Mouse (Mus musculus) gastrocnemius, postnatal 25 days (tissue): ENCODE results near the gene Tsen54. TPM values are rescaled to one million over a fixed set of nuclear protein-coding genes. Genes with fewer than 3 reads are reported as not detected.

Source experiments
- DNase-seq: peaks from one replicate; pipeline ENCODE4 v3.0.0; 2022
- long read RNA-seq, 2 experiments: library from polyadenylated mRNA; stranded (forward); transcript quantifications; one replicate each; pipeline ENCODE4 v2.0.0; 2021
- total RNA-seq, 2 experiments: library from RNA; stranded (reverse); gene quantifications; 1 replicate in 1 of 2; 2 replicates in 1 of 2; pipeline ENCODE4 v1.2.3; 2021

Gene Tsen54
- 1 to 10 TPM; 3.2 to 7.5 TPM for total RNA-seq
- long read RNA-seq, experiment 1, partial matches to known transcripts = 1 of 6 reads
- long read RNA-seq, experiment 1, other reads (novel, unspliced or antisense) = 1 of 6 reads
- long read RNA-seq, experiment 2, partial matches to known transcripts = 2 of 7 reads
- long read RNA-seq, experiment 2, other reads (novel, unspliced or antisense) = 3 of 7 reads

DNA sequence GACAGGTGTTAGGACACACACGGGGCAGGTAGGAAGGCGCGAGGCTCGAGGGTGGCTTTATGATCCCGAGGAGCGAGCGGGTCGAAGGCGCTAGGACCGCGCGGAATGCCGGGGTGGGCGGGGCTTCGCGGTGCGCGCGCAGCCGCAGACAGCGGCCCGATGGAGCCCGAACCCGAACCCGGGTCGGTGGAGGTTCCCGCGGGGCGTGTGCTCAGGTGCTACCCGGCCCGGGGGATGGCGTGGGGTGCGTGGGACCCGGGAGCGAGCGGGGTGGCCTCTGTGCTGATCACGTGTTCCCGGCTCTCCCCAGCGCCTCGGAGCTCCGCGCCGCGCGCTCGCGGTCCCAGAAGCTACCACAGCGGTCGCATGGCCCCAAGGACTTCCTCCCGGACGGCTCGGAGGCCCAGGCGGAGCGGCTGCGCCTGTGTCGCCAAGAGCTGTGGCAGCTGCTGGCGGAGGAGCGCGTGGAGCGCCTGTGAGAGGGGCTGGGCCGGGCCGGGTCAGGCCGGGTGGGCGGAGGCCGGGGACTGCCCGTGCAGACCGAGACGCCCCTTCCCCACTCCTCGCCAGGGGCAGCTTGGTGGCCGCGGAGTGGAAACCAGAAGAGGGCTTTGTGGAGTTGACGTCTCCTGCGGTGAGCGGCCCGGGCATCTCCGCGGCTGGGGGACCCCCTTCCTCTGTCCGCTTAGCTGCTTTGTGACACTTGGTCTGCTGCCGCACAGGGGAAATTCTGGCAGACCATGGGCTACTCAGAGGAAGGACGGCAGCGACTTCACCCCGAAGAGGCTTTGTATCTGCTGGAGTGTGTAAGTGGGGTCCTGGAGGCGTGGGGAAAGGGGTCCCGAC lies at the start of gene Tsen54:
Tsen54 (plus strand) TSS at position 120 of the 846 bp plus-strand sequence.
- DNase-seq = peak; percentile 83

DNA sequence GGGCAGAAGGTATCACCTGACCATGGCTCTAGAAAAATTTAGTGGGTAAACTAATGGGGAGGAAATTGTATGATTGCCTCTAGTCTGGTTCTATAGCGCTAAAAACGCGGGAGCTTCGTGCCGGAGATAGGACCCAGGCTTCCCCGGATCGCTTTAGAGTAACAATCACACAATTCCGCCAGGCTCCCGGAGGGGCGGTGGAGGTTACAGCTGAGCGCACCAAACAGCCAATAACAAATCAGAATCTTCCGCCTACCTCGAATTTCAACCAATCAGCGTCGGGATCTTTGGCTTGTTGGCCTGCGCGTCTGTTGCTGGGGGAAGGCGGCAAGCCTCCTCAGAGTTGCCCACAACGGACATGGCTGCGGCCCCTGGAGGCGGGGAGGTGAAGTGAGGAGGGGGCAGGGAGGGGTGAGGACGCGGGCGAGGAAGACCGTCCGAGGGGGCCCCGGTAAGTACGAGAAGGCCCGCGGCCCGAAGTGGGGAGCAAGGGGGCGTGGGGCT lies 49.4 kb upstream of the Tsen54 start, which contains the start of gene Tmem94:
Tmem94 (plus strand) TSS at position 331 of the 504 bp plus-strand sequence.
- peak; percentile 95 for DNase-seq

DNA sequence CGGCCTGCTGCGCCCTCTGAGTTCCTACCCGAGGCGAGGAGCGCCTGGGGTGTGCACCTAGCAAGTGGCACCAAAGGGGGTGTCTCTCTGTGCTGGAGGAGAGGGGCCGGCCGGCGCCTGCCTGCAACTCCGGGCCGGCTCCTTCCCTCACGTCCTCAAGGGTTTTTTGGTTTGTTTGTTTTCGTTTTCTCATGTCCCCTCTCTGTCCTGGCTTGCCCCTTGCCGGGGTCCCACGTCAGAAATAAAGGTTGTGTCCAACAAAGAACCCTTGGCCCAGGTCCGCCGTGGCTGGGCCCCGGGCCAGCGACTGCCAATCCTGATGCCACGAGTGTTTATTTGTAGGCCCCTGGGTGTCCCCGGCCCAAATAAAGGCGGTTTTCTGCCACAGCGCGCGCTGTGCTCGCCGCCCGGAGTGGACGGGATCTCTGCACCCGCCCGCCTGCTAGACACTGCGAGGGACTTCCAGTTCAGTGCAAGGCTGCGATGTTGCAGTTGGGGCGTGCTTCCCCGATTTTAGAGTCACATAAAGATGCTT lies 48.9 kb upstream of the Tsen54 start:
- DNase-seq = peak; percentile 55

DNA sequence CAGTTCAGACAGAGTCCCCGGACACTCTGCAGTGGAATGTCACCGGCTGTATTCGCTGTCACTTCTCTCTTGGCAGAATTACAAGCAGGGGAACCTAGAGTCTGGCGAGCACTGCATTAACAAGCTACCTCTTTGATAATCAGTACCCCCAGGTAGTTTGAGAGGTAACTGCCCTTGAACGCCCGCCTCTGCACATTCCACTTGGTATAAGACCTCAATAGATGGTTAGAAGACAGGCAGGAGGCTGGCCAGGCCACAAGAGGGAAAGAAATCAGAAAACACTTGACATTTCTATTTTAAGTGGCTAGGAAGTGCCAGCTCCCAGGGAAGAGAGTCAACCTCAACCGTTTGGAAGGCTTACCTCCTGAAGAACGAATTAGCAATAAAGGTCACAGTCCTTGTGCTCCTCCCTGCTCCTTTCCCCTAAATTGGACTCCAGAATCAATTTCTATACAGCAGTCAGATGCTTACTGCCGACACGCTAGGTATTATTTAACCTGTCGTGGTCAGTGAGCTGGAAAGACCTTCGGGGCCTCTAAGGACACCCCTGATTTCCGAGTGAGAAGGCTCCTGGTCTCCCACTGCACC lies 48.1 kb upstream of the Tsen54 start:
- DNase-seq = no peak

DNA sequence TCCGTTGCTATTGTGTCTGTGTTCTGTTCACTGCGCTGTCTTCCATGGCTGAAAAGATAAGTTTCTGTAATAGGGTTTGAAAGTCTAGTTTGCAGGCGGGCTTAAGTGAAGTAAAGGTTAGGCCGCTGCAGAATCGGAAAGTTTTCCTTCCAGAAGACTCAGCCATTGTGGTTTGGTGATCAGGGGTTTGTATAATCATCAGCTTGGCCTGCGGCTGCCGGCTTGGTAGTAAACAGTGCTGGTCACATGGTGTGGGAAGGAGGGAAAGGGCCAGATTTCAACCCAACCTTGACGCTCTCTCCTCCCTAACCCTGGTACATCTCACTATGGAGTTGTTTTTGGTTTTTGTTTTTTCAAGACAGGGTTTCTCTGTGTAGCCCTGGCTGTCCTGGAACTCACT lies 47.5 kb upstream of the Tsen54 start:
- no peak for DNase-seq

DNA sequence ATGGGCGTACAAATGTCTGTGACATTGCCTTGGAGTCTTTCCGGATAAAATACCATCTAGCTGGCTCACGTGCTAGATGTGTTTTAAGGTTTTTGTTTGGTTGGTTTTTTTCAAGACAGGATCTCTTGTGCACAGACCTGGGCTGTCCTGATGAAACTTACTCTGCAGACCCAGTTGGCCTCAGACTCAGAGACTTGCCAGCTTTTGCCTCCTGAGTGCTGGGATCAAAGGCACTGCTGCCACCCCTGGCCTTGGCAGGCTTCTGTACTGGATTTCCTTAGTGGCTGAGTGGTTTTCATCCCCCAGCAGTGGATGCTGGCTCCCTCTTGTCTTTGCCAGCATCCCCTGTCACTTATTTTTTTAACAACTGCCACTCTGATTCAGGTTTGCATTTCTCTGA lies 45.6 kb upstream of the Tsen54 start:
- DNase-seq = no peak

DNA sequence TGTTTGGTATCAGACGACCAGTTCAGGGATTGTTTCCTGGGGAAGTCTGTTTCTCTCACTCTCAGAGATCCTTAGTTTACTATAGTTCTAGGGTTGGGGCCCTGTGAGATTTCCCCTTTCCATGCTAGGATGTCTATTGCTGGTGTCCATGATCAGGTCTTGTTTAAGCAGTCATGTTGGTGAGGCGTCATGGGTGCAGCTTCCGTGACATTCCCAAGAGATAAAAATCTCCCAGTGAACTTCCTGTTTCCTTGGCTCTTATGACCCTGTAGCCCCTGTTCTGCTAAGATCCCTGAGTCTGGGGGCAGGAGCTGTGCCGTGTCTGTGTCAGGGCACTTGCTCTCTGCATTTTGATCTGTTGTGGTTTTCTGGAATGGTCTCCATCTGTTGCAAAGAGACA lies 39.9 kb upstream of the Tsen54 start:
- DNase-seq = no peak

DNA sequence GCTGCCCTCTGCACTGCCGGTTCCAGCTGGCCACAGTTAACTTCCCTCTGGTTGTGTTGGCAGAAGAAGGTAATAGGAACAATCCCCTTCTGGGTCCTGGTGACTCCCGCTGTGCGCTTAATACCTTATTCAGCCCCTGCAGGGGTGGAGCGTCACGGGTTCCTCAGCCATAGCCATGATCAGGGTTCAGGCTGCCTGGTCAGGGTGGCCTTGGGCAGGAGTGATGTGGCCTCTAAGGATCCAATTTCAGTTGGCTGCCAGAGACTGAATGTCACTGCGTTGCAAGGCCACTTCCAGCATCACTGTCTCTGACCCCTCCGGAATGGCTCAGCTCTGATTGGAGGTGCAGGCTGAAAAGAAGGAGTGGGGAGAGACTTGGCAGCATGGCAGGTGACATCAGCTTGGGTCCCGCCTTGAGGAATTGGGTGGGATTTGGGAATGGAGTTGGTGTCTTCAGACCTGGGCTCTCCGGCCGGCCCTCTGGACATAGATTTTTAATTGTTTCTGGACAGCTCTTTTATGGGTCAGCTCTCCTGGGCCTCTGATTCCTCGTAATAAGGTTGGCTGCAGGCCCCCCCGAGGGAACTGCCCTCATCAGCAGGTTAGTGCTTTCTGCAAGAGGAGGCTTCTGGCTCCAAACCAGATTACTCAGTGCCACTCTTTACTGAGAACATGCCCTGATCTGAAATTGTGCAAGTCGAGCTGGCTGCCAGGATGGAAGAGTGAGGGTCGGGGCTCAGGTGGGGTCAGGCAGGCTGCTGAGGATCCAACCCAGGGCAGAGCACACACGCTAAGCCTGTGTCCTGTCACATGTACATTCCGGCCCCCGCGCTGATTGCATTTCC lies 38.5 kb upstream of the Tsen54 start:
- peak; percentile 80 for DNase-seq

DNA sequence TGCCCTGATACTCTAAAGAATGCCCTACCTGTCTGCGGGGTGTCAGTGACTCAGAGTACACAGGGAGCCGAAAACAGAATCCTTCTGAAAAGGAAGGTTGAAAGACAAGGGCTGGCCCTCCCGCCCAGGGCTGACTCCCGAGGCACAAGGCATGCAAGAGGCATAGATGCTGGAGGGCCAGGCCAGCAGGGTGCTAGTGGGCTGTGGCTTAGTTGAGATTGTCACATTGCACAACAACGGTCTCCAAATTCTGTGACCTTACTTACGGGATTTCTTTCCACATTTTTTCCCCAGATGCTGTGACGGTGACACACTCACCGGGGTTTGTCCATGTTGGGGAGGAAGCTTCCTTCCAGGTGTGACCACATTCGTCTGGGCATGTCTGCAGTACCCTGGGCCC lies 37.6 kb upstream of the Tsen54 start:
- no peak for DNase-seq

DNA sequence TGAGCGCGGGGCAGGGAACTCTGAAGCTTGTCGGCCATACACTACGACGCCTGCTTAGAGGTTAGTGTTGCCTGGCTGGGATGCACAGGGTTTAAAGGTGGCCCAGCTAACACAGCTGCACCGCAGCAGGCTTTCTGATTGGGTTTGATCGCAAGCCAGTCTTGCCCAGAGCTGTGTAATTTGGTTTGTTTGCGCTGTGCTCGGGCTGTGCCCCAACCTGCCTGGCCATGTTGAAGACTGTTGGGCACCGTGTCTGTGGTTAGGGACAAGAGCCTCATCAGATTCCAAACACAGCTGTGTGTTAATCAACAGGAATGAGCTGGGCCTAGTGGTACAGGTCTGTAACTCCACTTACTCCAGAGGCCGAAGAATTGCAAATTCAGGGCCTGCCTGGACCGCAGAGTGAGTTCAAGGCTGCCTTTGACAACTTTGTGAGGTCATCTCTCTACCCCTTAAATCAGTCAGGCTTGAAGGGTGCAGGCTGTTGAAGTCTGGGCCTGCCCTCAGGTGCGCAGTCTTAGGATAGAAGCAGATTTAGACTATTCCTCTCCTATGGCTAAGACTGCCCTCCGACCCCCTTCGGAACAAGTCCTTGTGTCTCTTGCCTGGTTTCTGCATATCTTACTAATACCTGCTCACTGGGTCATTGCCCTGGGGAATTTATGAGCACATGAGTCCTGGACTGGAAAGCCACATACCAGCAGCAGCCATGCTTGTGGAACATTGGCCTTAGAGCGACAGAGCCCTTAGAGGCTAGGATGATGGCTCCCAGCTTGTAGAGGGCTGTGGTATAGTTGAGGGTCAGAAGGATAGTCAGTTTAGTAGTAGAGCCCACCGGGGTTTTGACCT lies 36.8 kb upstream of the Tsen54 start:
- no peak for DNase-seq

DNA sequence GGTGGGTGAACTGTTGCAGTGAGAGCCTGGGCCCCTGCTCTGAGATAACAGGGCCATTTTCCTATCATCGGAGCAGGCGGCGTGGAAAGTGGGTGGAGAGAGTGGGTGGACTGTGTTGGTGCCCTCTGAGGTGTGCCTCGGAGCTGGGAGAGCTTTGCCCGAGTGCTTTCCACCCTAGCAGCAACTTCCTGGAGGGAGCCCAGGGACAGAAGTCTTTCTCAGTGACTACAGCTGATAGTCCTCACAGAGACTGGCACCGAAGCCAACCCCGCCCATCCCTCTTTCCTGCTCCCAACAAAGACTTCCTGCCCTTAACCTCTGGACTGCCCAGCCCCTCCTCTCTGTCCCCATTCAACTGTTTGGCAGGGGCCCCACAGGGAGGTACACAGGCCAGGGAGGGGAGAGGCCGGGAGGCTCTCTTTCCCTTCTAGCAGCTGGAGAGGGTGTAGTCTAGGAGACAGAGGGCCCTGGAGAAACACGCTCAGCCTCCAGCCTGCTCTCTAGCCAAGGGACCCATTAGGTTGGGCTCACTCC lies 35.4 kb upstream of the Tsen54 start:
- DNase-seq = peak; percentile 89

DNA sequence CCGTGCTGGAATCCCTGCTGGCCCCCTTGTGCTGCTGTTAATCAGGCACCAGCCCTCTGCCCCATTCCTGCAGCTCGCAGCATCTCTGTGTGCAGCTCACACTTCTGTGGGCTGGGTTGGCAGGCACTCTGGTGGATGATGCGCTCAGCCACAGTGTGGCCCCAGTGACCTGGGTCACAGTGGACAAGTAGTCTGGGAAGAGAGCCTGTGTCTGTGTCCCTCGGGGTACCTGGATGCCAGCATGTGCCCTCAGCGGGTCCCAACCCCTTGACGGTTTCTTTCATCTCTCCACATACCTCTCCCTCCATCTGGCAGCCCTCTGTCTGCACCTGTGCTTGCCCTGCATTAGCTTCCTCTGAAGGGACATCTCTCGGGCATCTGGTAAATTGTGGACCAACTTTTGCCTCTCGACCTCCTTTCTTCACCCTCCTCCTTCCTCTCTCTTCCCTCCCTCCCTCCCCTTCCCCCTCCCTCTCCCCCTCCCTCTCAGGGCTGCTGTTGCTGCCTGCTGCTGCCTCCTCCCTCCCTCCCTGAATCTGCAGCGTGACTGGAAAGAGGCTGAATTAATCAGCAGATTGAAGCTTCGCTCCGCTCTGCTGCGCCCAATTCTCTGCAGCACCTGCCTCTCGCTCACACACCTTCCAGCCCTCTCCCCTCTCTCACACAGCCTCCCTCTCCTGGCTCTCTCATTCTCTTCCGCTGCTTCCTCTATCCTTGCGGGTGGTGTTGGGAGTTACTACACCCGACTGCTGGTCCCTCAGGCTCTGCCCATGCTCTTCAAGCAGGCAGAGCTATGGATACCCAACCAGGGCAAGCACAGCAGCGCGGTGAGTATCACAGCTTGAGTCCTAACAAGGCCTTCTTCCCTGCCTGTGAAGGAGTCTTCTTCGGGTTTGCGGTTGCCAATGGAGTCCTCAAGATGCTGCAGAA lies 34.1 kb upstream of the Tsen54 start:
- no peak for DNase-seq

DNA sequence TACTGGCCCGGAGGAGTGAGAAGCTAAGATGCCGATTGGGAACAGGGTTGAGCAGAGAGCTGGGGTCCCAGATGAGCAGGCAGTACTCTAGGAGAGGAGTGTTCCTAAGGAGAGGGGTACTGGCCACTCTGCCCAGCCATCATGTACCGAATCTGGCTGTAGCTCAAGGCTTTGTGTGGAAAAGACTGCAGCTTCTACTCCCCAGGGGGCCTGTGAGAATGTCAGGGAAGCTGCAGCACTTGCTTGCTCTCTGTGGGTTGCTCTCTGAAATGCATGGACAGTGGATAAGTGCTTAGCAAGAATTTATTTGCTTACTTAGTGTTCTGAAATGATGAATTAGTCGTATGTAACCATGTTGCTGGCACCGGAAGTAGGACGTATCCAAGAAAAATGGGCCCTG lies 28.1 kb upstream of the Tsen54 start:
- DNase-seq = no peak

DNA sequence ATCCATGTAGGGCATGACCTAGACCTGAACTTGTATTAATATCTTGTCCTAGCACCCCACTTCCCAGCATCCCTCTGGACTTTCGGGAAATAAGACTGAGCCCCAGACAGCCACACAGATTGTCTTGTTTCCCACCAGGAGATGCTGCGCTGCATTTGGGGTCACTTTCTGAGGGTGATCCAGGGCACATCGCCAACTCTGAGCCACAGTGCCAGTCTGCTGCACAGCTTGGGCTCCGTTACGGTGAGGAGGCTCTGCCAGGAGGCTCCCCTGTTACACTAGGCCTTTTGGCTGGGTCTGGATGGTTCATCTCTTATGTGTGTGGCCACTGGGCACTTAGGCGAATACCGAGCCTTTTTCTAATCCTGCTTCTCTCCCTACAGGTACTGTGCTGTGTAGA lies 24.7 kb upstream of the Tsen54 start:
- DNase-seq = no peak

DNA sequence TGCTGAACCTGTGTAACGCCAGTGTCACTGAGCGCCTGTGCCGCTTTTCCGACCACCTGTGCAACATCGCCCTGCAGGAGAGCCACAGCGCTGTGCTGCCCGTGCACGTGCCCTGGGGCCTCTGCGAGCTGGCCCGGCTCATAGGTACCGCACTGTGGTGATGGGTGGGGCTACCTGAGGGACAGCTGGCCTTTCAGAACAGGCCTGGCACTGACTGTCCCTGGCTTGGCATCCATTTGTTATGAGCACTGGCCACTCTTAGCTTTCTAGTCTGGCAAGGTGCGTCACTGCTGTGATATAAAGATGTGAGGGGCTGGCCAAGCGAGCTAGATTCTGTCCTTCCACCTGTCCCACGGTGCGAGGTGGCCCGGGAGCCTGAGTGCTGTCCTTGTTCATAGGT lies 22.6 kb upstream of the Tsen54 start:
- no peak for DNase-seq

DNA sequence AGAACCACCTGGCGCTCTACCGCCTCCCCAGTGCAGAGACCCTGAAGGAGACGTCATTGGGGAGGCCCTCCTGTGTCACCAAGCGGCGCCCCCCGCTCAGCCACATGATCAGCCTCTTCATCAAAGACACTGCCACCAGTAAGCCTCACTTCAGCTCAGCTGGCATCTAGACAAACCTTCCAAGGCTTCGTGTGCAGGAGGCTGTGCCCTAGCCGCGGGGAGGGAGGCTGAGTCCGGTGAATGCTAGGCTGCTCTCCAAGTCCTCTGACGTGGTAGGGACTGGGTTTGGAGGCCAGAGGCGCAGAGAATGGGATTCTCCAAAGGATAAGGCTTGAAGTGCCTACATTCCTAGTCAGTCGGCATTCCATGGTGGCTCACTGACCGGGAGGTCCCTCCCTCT lies 22.2 kb upstream of the Tsen54 start:
- no peak for DNase-seq

DNA sequence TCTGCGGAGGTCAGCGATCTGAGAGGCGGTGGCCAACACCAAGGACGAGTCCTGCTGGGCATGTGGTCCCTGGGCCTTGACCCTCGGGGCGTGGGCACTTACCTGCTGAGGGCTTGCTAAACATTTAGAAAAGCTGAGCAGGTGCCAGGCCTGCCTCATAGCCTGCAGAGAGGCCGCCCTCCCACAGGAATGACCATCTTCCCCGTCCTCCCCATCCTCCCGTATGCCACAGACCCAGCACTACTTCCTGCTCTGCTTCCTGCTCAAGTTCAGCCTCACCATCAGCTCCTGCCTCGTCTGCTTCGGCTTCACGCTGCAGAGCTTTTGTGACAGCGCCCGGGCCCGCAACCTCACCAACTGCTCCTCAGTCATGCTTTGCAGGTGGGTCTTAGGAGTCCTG lies 17.6 kb upstream of the Tsen54 start:
- no peak for DNase-seq

DNA sequence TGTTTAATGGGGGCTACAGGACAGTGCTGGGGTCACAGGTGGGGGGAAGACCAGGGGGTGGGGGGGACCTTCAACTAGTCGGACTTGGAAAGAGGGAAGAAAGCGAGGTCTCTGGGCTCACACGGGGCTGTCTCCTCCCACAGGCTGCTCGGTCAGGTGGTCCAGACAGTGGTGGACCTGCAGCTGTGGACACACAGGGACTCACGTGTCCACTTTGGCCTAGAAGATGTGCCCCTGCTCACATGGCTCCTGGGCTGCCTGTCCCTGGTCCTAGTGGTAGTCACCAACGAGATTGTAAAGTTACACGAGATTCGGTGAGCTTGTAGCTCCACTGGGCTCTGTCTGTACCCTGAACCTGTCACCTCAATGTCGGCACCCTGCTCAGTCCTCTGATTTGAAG lies 16.9 kb upstream of the Tsen54 start:
- DNase-seq = no peak

DNA sequence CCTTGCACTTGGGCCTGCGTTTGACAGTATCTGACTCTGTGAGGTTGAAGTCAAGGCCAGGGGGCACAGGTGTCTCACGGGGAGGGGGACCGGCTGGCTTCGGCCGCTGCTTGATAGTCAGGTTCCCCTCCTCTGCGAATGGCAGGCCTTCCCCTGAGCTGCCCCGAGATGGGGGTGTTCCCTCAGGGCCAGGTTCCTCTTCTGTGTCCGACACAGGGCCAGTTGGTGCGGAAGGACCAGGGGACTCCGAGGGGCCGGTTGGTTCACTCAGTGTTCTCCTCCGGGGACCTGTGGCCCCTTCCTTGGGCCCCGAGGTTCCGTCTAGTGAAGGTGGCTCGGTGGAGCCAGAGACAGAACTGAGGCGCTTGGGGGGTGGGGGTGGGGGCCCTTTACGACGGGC lies 13.5 kb upstream of the Tsen54 start:
- no peak for DNase-seq
